Mouse (Mus musculus) heart, adult 8-10 months (tissue): ENCODE data around the gene Snap47. TPM values are rescaled to one million over a fixed set of nuclear protein-coding genes. Genes with fewer than 3 reads are reported as not detected.
"Not testable (repeated sequence)": the region's sequence is repeated elsewhere in the genome, so short reads cannot be mapped to it uniquely, and the experiment has no call there.

Source experiments
- DNase-seq: peaks from one replicate; pipeline ENCODE4 v3.0.0; 2022; ENCODE audit warnings: low spot score
- total RNA-seq, 4 experiments: library from RNA; stranded (reverse); gene quantifications; 2 replicates each; pipeline ENCODE4 v1.2.4; 2022

Snap47 gene
- total RNA-seq, 4 experiments from 2014 or later: 41.5 to 52.6 (median 44.8) TPM

DNA sequence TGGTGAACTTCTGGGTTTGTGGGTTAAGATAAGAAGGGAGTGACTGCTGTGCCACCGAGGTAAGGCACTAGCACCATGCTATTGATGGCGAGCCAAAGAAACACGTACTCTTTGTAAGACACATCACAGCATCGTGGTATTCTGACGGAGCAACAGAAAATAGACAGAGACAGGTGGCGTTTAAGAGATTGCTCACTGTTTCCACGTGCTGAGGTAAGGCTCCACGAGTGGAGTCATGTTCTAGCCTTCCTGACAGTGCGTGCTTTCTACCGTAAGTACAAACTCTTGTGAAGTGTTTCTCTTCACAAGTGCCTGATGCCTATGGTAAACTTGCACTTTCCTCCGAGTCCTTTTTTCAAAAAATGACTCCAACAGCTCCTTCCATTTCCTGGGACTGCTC, 81.1 kb downstream of the Snap47 start:
- no peak for DNase-seq

DNA sequence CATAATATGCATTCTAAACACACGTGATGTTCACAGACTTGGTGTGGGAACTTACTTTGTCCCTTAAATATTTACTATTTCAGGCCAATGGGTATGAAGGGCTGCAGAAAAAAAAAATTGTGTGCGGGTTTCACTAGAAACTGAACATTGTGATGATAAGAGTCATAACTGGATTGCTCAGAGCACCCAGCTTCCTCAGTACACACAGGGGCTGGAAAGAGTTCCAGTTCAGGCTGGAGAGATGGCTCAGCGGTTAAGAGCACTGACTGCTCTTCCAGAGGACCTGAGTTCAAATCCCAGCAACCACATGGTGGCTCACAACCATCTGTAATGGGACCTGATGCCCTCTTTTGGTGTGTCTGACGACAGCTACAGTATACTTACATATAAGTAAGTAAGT, 83.0 kb downstream of the Snap47 start:
- DNase-seq: not testable (repeated sequence)

GRCm38 (mm10) chr11:59366633-59367032, 84.4 kb downstream of the Snap47 start:
- no peak for DNase-seq

- no peak for DNase-seq
These were observed 85.0 kb downstream of the Snap47 start for GRCm38 (mm10) chr11:59366031-59366430.

DNA sequence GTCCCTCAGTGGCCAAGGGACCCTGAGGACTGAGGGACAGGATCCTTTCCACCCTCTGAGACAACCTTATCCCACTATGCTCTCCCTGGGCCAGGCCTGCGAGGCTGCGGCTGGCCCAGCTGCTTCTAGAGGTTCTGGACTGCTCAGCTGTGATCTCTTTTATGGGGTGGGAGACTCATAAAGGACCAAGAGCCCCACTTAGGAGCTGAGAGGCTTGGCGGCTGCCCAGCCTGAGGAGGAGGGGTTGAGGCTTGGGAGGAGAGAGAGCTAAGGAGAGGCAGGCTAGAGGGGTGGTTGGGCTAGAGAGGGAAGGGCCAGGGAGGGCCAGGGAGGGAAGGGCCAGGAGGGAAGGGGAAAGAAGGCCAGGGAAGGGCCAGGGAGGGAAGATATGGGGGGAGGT, 86.6 kb downstream of the Snap47 start:
- no peak for DNase-seq

- no peak for DNase-seq
These were observed 87.0 kb downstream of the Snap47 start for GRCm38 (mm10) chr11:59364007-59364406.

DNA sequence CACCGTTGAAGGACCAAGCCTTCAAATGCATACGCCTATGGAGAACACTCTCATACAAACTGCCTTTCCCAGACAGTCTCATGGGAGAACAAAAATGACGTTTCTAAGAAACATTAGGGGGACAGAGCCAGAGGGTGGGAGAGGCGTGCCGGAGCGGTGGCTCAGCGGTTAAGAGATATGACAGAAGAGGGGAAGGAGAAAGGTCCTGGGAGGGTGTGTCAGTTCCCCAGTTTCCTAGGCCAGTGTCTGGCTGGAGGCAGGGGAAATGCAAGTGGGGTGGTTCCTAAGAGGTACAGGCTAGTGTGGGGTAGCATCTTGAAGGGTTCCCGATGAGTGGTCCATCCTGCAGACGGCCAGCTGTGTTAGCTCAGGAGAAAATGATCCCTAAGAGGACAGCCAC, 89.7 kb downstream of the Snap47 start:
- no peak for DNase-seq

Other genes starting within 250 kb of the Snap47 start
- gene Mrpl55, start 248.7 kb downstream of the Snap47 start, total RNA-seq: 100 to 1,000 TPM; 100 to 119 (median 114) TPM
- 10 to 100 TPM in 3 of 4 experiments, 1 to 10 TPM in 1; 9.8 to 12.9 (median 10.6) TPM for gene 2310033P09Rik, start 242.9 kb downstream of the Snap47 start, total RNA-seq
- 100 to 1,000 TPM; 261 to 279 (median 274) TPM for gene Arf1, start 222.9 kb downstream of the Snap47 start, total RNA-seq
- not detected for gene Wnt3a, start 160.4 kb downstream of the Snap47 start, total RNA-seq
- gene Wnt9a, start 144.3 kb downstream of the Snap47 start, total RNA-seq: 1 to 10 TPM; 4.3 to 4.9 (median 4.6) TPM
- gene Prss38, start 75.5 kb downstream of the Snap47 start, total RNA-seq: not detected
- gene Jmjd4, start 1.1 kb downstream of the Snap47 start, total RNA-seq: 10 to 100 TPM; 10.4 to 13.8 (median 12.5) TPM
- 1 to 10 TPM; 3.4 to 5.3 (median 4.2) TPM for gene Zfp867, start 21.3 kb upstream of the Snap47 start, total RNA-seq
- gene Zkscan17, start 75.6 kb upstream of the Snap47 start, total RNA-seq: 10 to 100 TPM; 11.1 to 14.3 (median 13.3) TPM
- gene Nlrp3, start 90.4 kb upstream of the Snap47 start, total RNA-seq: under 1 TPM; 0.25 to 0.92 (median 0.43) TPM
- not detected for gene Olfr222, start 125.0 kb upstream of the Snap47 start, total RNA-seq
- gene Olfr223, start 142.1 kb upstream of the Snap47 start, total RNA-seq: not detected
- 100 to 1,000 TPM; 121 to 152 (median 127) TPM for gene Mprip, start 210.1 kb upstream of the Snap47 start, total RNA-seq